Mouse (Mus musculus): ENCODE results near the gene Camk2d. TPM values are rescaled to one million over a fixed set of nuclear protein-coding genes. Genes with fewer than 3 reads are reported as not detected.

The Camk2d gene
- total RNA-seq, 2 experiments from 2014 or later = 208 to 210 TPM

- DNase-seq = no peak
These were observed 16.8 kb downstream of the Camk2d start for GRCm38 (mm10) chr3:126612748-126613509.

- DNase-seq = no peak
These were observed 17.5 kb downstream of the Camk2d start for GRCm38 (mm10) chr3:126613510-126614128.

GRCm38 (mm10) chr3:126615306-126615705, 19.2 kb downstream of the Camk2d start:
- DNase-seq = no peak

- DNase-seq = no peak
These were observed 24.1 kb downstream of the Camk2d start for GRCm38 (mm10) chr3:126620152-126620551.

- no peak for DNase-seq
These were observed 26.4 kb downstream of the Camk2d start for GRCm38 (mm10) chr3:126622509-126622908.

- DNase-seq = no peak
These were observed 29.1 kb downstream of the Camk2d start for GRCm38 (mm10) chr3:126624994-126625763.

GRCm38 (mm10) chr3:126625764-126626040, 29.6 kb downstream of the Camk2d start:
- no peak for DNase-seq

- DNase-seq = no peak
These were observed 31.9 kb downstream of the Camk2d start for GRCm38 (mm10) chr3:126627968-126628367.

- no peak for DNase-seq
These were observed 32.3 kb downstream of the Camk2d start for GRCm38 (mm10) chr3:126628380-126628779.

GRCm38 (mm10) chr3:126629040-126629439, 32.9 kb downstream of the Camk2d start:
- DNase-seq = no peak

- peak; percentile 55 for DNase-seq
These were observed 34.2 kb downstream of the Camk2d start for GRCm38 (mm10) chr3:126630111-126630869.

GRCm38 (mm10) chr3:126631583-126631982, 35.5 kb downstream of the Camk2d start:
- no peak for DNase-seq

GRCm38 (mm10) chr3:126632580-126632979, 36.5 kb downstream of the Camk2d start:
- no peak for DNase-seq

GRCm38 (mm10) chr3:126634171-126634570, 38.1 kb downstream of the Camk2d start:
- DNase-seq = no peak

- DNase-seq = no peak
These were observed 42.2 kb downstream of the Camk2d start for GRCm38 (mm10) chr3:126638259-126638658.

GRCm38 (mm10) chr3:126639098-126639513, 43.0 kb downstream of the Camk2d start:
- DNase-seq = peak; percentile 65

GRCm38 (mm10) chr3:126640443-126641251, 44.5 kb downstream of the Camk2d start:
- no peak for DNase-seq

- DNase-seq = no peak
These were observed 45.3 kb downstream of the Camk2d start for GRCm38 (mm10) chr3:126641451-126641850.

GRCm38 (mm10) chr3:126643071-126644010, 47.2 kb downstream of the Camk2d start:
- DNase-seq = no peak

GRCm38 (mm10) chr3:126650332-126650731, 54.2 kb downstream of the Camk2d start:
- DNase-seq = no peak

GRCm38 (mm10) chr3:126650747-126651146, 54.6 kb downstream of the Camk2d start:
- no peak for DNase-seq
